Mouse (Mus musculus) urinary bladder, postnatal 14 days (tissue): ENCODE data around the gene Figla.

Source experiments
- DNase-seq: peaks from one replicate; pipeline ENCODE4 v3.0.0; 2021; ENCODE audit warnings: low spot score

Figla gene

GRCm38 (mm10) chr6:86070277-86070676 lies 54.3 kb downstream of the Figla start:
- DNase-seq, result no peak
